Mouse (Mus musculus) ES-E14 (cell line): ENCODE measurements around the gene 4931422A03Rik. TPM values are rescaled to one million over a fixed set of nuclear protein-coding genes. Genes with fewer than 3 reads are reported as not detected.
A peak's percentile ranks its signal among the peaks of the same experiment; 100 is the strongest.
"Not testable (repeated sequence)": the region's sequence is repeated elsewhere in the genome, so short reads cannot be mapped to it uniquely, and the experiment has no call there.

Experiments
- DNase-seq: peaks from one replicate; pipeline ENCODE4 v3.0.0-alpha.2; 2013; ENCODE audit warnings: low read depth, low spot score
- H3K27ac ChIP-seq: 2 replicates; pipeline ENCODE4 v1.5.1; 2012; ENCODE audit warnings: low read depth, mild to moderate bottlenecking, low read length, moderate library complexity, mixed read lengths; ENCODE audit not compliant: poor library complexity, insufficient read depth, severe bottlenecking
- H3K36me3 ChIP-seq: 2 replicates; pipeline ENCODE4 v1.6.1; 2012; ENCODE audit warnings: mild to moderate bottlenecking, low read length, moderate library complexity, mixed read lengths; ENCODE audit not compliant: control insufficient read depth, poor library complexity, insufficient read depth, severe bottlenecking
- H3K4me1 ChIP-seq, 2 experiments: fragments of 150-350 bp in 1 of 2; sonication (generic) in 1 of 2; 2 replicates each; pipeline ENCODE4 v1.6.1; 2012; ENCODE audit warnings: low read length in 2 of 2, mild to moderate bottlenecking in 1 of 2, mixed read lengths in 1 of 2; ENCODE audit not compliant: control insufficient read depth in 2 of 2, insufficient read depth in 2 of 2, poor library complexity in 1 of 2
- H3K4me3 ChIP-seq, 2 experiments: fragments of 150-350 bp in 1 of 2; sonication (generic) in 1 of 2; 2 replicates each; pipeline ENCODE4 v1.5.1; 2012; ENCODE audit warnings: low read length in 2 of 2, low read depth in 1 of 2, mild to moderate bottlenecking in 1 of 2, mixed read lengths in 1 of 2; ENCODE audit not compliant: insufficient read depth in 1 of 2, poor library complexity in 1 of 2, severe bottlenecking in 1 of 2
- H3K9ac ChIP-seq: 2 replicates; pipeline ENCODE4 v1.6.1; 2012; ENCODE audit warnings: low read depth, mild to moderate bottlenecking, low read length, mixed read lengths; ENCODE audit not compliant: poor library complexity, insufficient read depth, severe bottlenecking
- H3K9me3 ChIP-seq: fragments of 150-350 bp; sonication (generic); 2 replicates; pipeline ENCODE4 v1.6.1; 2012; ENCODE audit warnings: low read depth, mild to moderate bottlenecking, low read length; ENCODE audit not compliant: control insufficient read depth, insufficient read depth
- CHD2 ChIP-seq: IDR thresholded peaks from 2 replicates; pipeline ENCODE4 v1.6.1; 2014; ENCODE audit warnings: mild to moderate bottlenecking, low read depth, low read length, inconsistent platforms
- HCFC1 ChIP-seq: IDR thresholded peaks from 2 replicates; pipeline ENCODE4 v1.6.1; 2012; ENCODE audit warnings: low read length, inconsistent platforms, borderline replicate concordance; ENCODE audit not compliant: insufficient read depth
- MAFK ChIP-seq: IDR thresholded peaks from 2 replicates; pipeline ENCODE4 v1.6.1; 2014; ENCODE audit warnings: mild to moderate bottlenecking, low read depth, low read length, inconsistent platforms; ENCODE audit not compliant: insufficient read depth
- ZC3H11A ChIP-seq: IDR thresholded peaks from 2 replicates; pipeline ENCODE4 v1.6.1; 2012; ENCODE audit warnings: low read depth, mild to moderate bottlenecking, inconsistent platforms, low read length, borderline replicate concordance
- ZNF384 ChIP-seq: IDR thresholded peaks from 2 replicates; pipeline ENCODE4 v1.6.1; 2012; ENCODE audit warnings: low read depth, low read length, inconsistent platforms
- in situ Hi-C, 2 experiments: fragments of 600-800 bp; cut with MboI; formaldehyde crosslinking; loops; one replicate each; pipeline ENCODE4 v1.15.1; 2025; ENCODE audit warnings: low sequenced_read_pairs in 2 of 2, inconsistent platforms in 1 of 2; ENCODE audit not compliant: unreplicated experiment in 2 of 2
- total RNA-seq: library from RNA; depleted of rRNA; stranded (reverse); fragments of 300-350 nt; gene quantifications from 2 replicates; pipeline ENCODE4 v1.2.3, GENCODE M21; 2012; rRNA removed

Gene 4931422A03Rik
- 0.54 and 1.4 TPM in 2 replicates for total RNA-seq

- no peaks in the 10 kb centered on the region for H3K9me3 ChIP-seq
- H3K27ac ChIP-seq = no peak within 1 kb of the TSS
- in situ Hi-C loops = no loop called here
- H3K36me3 ChIP-seq = no peaks in the 10 kb centered on the region
- DNase-seq = no peak
- H3K4me3 ChIP-seq = peak within 1 kb of the TSS; percentile 86 to 96
- peaks cover 0 to 2% of the 10 kb centered on the region in 2 experiments; a peak in 1 of 4 replicates for H3K4me1 ChIP-seq
- peak within 1 kb of the TSS; percentile 90 for H3K9ac ChIP-seq
- no peak for TF ChIP-seq ZC3H11A
- no peak for TF ChIP-seq ZNF384
- TF ChIP-seq CHD2 = no peak
- no peak for TF ChIP-seq MAFK
- TF ChIP-seq HCFC1 = no peak
Measured at GRCm38 (mm10) chr2:104028139-104028723, at the start of gene 4931422A03Rik. Gene 4931422A03Rik (minus strand): TSS chr2:104028361.

- H3K4me1 ChIP-seq = peaks cover 5% of the 10 kb centered on the region in 2 experiments; a peak in 3 of 4 replicates
- no peaks in the 10 kb centered on the region for H3K36me3 ChIP-seq
- H3K4me3 ChIP-seq = peak within 1 kb of the TSS; percentile 34 to 72
- peak within 1 kb of the TSS; percentile 59; the same call in 1 of the 2 replicates for H3K9ac ChIP-seq
- in situ Hi-C loops = no loop called here
- DNase-seq = peak; percentile 44
- no peaks in the 10 kb centered on the region for H3K9me3 ChIP-seq
- TF ChIP-seq CHD2 = no peak
- no peak for TF ChIP-seq HCFC1
- TF ChIP-seq MAFK = no peak
- no peak for TF ChIP-seq ZNF384
- TF ChIP-seq ZC3H11A = no peak
- peak within 1 kb of the TSS; percentile 14; the same call in 1 of the 2 replicates for H3K27ac ChIP-seq
Measured at GRCm38 (mm10) chr2:104069704-104070185, 41.6 kb upstream of the 4931422A03Rik start, which contains the start of gene Cd59b. Gene Cd59b (plus strand): TSS chr2:104069849.

GRCm38 (mm10) chr2:104068450-104068849 is 40.3 kb upstream of the 4931422A03Rik start, which contains the start of gene Gm10799:
Gene Gm10799 (minus strand): TSS chr2:104068550.
- H3K9me3 ChIP-seq, H3K9ac ChIP-seq, DNase-seq, H3K36me3 ChIP-seq, in situ Hi-C loops, H3K27ac ChIP-seq, H3K4me1 ChIP-seq, H3K4me3 ChIP-seq: not testable (repeated sequence)

GRCm38 (mm10) chr2:104065526-104065925 is 37.4 kb upstream of the 4931422A03Rik start, which contains the start of gene Gm10912:
Gene Gm10912 (plus strand): TSS chr2:104065826.
- in situ Hi-C loops, H3K4me1 ChIP-seq, H3K36me3 ChIP-seq, H3K27ac ChIP-seq, DNase-seq, H3K4me3 ChIP-seq, H3K9ac ChIP-seq, H3K9me3 ChIP-seq: not testable (repeated sequence)

GRCm38 (mm10) chr2:104064152-104064551 is 36.0 kb upstream of the 4931422A03Rik start:
- no peak overlapping the region for H3K9ac ChIP-seq
- DNase-seq = no peak
- H3K4me3 ChIP-seq = no peak overlapping the region
- no peaks in the 10 kb centered on the region for H3K9me3 ChIP-seq
- H3K4me1 ChIP-seq = no peaks in the 10 kb centered on the region
- no peak overlapping the region for H3K27ac ChIP-seq
- in situ Hi-C loops = no loop called here
- no peaks in the 10 kb centered on the region for H3K36me3 ChIP-seq
- TF ChIP-seq HCFC1 (no peak), MAFK (no peak), ZNF384 (no peak), ZC3H11A (no peak), CHD2 (no peak)
